Mouse (Mus musculus) adrenal gland, postnatal 14 days (tissue): ENCODE measurements around the gene Xrcc4. TPM values are rescaled to one million over a fixed set of nuclear protein-coding genes. Genes with fewer than 3 reads are reported as not detected.
"Not testable (repeated sequence)": the region's sequence is repeated elsewhere in the genome, so short reads cannot be mapped to it uniquely, and the experiment has no call there.

Experiments used
- DNase-seq: peaks from one replicate; pipeline ENCODE4 v3.0.0; 2021; ENCODE audit warnings: mixed read lengths
- total RNA-seq: library from RNA; stranded (reverse); gene quantifications from 2 replicates; pipeline ENCODE4 v1.2.3, GENCODE M21; 2021

The Xrcc4 gene
- total RNA-seq, 1 experiment from 2014 or later = 15.3 TPM

GRCm38 (mm10) chr13:89812169-89812568 is 277.2 kb downstream of the Xrcc4 start:
- DNase-seq = no peak

- no peak for DNase-seq
Observed at GRCm38 (mm10) chr13:89809024-89809423, 280.4 kb downstream of the Xrcc4 start.

- DNase-seq = no peak
Observed at GRCm38 (mm10) chr13:89801901-89802300, 287.5 kb downstream of the Xrcc4 start.

GRCm38 (mm10) chr13:89797721-89798120 is 291.7 kb downstream of the Xrcc4 start:
- DNase-seq = no peak

- no peak for DNase-seq
Observed at GRCm38 (mm10) chr13:89791475-89791874, 297.9 kb downstream of the Xrcc4 start.

- no peak for DNase-seq
Observed at GRCm38 (mm10) chr13:89782886-89783285, 306.5 kb downstream of the Xrcc4 start.

GRCm38 (mm10) chr13:89780276-89780675 is 309.1 kb downstream of the Xrcc4 start:
- DNase-seq = no peak

GRCm38 (mm10) chr13:89779208-89779911 is 310.0 kb downstream of the Xrcc4 start:
- DNase-seq = peak; percentile 71

GRCm38 (mm10) chr13:89777764-89778163 is 311.6 kb downstream of the Xrcc4 start:
- no peak for DNase-seq

GRCm38 (mm10) chr13:89777146-89777545 is 312.3 kb downstream of the Xrcc4 start:
- DNase-seq = no peak

GRCm38 (mm10) chr13:89766551-89766950 is 322.9 kb downstream of the Xrcc4 start:
- no peak for DNase-seq

GRCm38 (mm10) chr13:89765966-89766365 is 323.4 kb downstream of the Xrcc4 start:
- DNase-seq = no peak

- no peak for DNase-seq
Observed at GRCm38 (mm10) chr13:89762339-89762738, 327.1 kb downstream of the Xrcc4 start.

- no peak for DNase-seq
Observed at GRCm38 (mm10) chr13:89756347-89756746, 333.1 kb downstream of the Xrcc4 start.

- not testable (repeated sequence) for DNase-seq
Observed at GRCm38 (mm10) chr13:89750562-89750961, 338.8 kb downstream of the Xrcc4 start.

- no peak for DNase-seq
Observed at GRCm38 (mm10) chr13:89743201-89743600, 346.2 kb downstream of the Xrcc4 start.

- no peak for DNase-seq
Observed at GRCm38 (mm10) chr13:89742686-89743200, 346.7 kb downstream of the Xrcc4 start.

- peak; percentile 37 for DNase-seq
Observed at GRCm38 (mm10) chr13:89741766-89742685, 347.4 kb downstream of the Xrcc4 start, which contains the start of gene Vcan. Gene Vcan, minus strand, starts transcription at chr13:89742509.

- DNase-seq = peak; percentile 21
Observed at GRCm38 (mm10) chr13:89741116-89741551, 348.3 kb downstream of the Xrcc4 start.

GRCm38 (mm10) chr13:89740243-89741115 is 348.9 kb downstream of the Xrcc4 start:
- DNase-seq = peak; percentile 72

GRCm38 (mm10) chr13:89739696-89740242 is 349.6 kb downstream of the Xrcc4 start:
- no peak for DNase-seq
